Mouse (Mus musculus) olfactory bulb, adult 2 months (tissue): ENCODE results near the gene Nop2.

Experiments used
- CTCF ChIP-seq: fragments of 200-500 bp; IDR thresholded peaks from 2 replicates; pipeline ENCODE4 v1.5.1; 2012; ENCODE audit warnings: low read depth, mild to moderate bottlenecking, low read length, moderate library complexity; ENCODE audit not compliant: insufficient read depth
- POLR2A ChIP-seq: fragments of 200-500 bp; IDR thresholded peaks from 2 replicates; pipeline ENCODE4 v1.6.1; 2012; ENCODE audit warnings: mild to moderate bottlenecking, low read depth, low read length, moderate library complexity; ENCODE audit not compliant: insufficient read depth

DNA sequence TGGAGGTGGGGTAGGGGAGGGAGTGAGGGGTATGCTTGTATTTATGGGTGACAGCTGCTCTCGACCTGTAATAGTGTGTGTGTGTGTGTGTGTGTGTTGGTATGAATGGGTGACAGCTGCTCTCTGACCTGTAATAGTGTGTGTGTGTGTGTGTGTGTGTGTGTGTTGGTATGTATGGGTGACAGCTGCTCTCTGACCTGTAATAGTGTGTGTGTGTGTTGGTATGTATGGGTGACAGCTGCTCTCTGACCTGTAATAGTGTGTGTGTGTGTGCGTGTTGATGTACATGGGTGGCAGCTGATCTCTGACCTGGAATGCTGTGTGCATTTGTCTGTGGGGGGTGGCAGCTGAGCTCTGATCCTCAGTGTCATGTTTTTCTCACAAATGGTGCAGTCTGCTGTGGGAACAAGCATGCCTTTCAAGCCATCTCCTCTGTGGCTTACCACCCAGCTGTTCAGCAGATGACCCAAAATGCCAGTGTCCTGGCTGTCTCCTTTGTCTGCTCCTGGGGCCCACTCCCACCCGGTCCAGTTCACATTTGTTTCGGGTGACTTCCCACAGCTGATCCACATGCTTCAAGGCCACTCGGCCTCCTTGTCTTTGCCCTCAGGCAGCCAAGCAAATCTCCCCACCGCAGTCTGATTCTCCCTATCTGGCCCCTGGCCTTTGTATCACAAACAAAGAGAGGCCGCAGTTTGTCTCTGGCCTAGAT is 25.4 kb downstream of the Nop2 start:
- TF ChIP-seq CTCF: no peak
- TF ChIP-seq POLR2A: no peak
